Mouse (Mus musculus): ENCODE data around the gene Ptrhd1.

DNA sequence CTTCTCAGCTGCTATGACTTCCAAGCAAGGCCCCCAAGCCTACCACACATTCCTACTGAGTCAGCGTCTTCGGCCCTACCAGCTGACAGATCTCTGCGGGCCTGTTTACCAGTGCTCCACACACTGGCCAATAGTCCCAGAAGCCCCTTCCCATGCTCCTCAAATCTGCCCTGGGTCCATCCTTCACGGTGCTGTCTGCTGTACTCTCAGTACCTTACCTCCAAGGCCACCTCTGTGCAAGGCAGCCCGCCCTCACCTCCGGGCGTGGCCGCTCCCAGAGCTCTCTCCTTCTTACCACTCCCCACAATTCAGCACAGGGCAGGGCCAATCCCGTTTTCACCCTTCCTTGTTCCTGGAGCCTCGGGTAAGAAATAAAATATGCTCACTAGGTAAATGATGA is 11.9 kb downstream of the Ptrhd1 start:
- TF ChIP-seq CTCF (IDR thresholded peaks at IDR 0.05; ENCODE audit: borderline replicate concordance, insufficient read depth, low read depth, low read length) (no peak), POLR2A (IDR thresholded peaks at IDR 0.05; ENCODE audit: borderline replicate concordance, insufficient read depth, low read length) (no peak)
